Mouse (Mus musculus) stomach, embryonic 14.5 days (tissue): ENCODE results near the gene Reg3g. TPM values are rescaled to one million over a fixed set of nuclear protein-coding genes. Genes with fewer than 3 reads are reported as not detected.
A peak's percentile ranks its signal among the peaks of the same experiment; 100 is the strongest.

Experiments used
- ATAC-seq: fragments of 200-750 bp; cut with Nextera tagmentation; 2 replicates; pipeline ENCODE4 v1.8.0; 2017; ENCODE audit warnings: low read depth, moderate TSS enrichment; ENCODE audit not compliant: insufficient number of reproducible peaks, insufficient read depth, low FRiP score
- H3K27ac ChIP-seq: fragments of 300-500 bp; sonication (generic); 2 replicates; pipeline ENCODE4 v1.5.1; 2014; ENCODE audit warnings: mild to moderate bottlenecking, low read length, moderate library complexity, mixed read lengths
- H3K27me3 ChIP-seq: fragments of 300-500 bp; sonication (generic); 2 replicates; pipeline ENCODE4 v1.6.1; 2014; ENCODE audit warnings: low read length, control low read depth, mixed read lengths; ENCODE audit not compliant: control insufficient read depth, insufficient read depth
- H3K36me3 ChIP-seq: fragments of 300-500 bp; sonication (generic); 2 replicates; pipeline ENCODE4 v1.6.1; 2014; ENCODE audit warnings: mild to moderate bottlenecking, control low read depth, low read length, moderate library complexity, mixed read lengths; ENCODE audit not compliant: control insufficient read depth, insufficient read depth
- H3K4me1 ChIP-seq: fragments of 300-500 bp; sonication (generic); 2 replicates; pipeline ENCODE4 v1.6.1; 2014; ENCODE audit warnings: low read length, control low read depth, mixed read lengths; ENCODE audit not compliant: control insufficient read depth, insufficient read depth
- H3K4me2 ChIP-seq: fragments of 300-500 bp; sonication (generic); replicated peaks from 2 replicates; pipeline ENCODE4 v1.6.1; 2014; ENCODE audit warnings: low read depth, low read length, control low read depth
- H3K4me3 ChIP-seq: fragments of 300-500 bp; sonication (generic); 2 replicates; pipeline ENCODE4 v1.5.1; 2014; ENCODE audit warnings: low read depth, low read length, control low read depth
- H3K9ac ChIP-seq: fragments of 300-500 bp; sonication (generic); replicated peaks from 2 replicates; pipeline ENCODE4 v1.6.1; 2014; ENCODE audit warnings: low read depth, mild to moderate bottlenecking, control low read depth, low read length, moderate library complexity, mixed read lengths
- H3K9me3 ChIP-seq: fragments of 300-500 bp; sonication (generic); 2 replicates; pipeline ENCODE4 v1.6.1; 2016; ENCODE audit warnings: low read depth, low read length, control low read depth; ENCODE audit not compliant: control insufficient read depth
- WGBS: fragments of 180-500 bp; shearing (Covaris S2); extraction: QIAGEN DNeasy Blood & Tissue Kit; methylation state at CpG from one replicate; pipeline ENCODE4 v1.1.7; 2014; 5-methylcytosine and 5-hydroxymethylcytosine counted together
- polyA plus RNA-seq: library from polyadenylated mRNA; unstranded; fragments of >200 nt; fragmentation: Nextera tagmentation; extraction: Ambion mirVana; gene quantifications from 2 replicates; pipeline ENCODE4 v1.2.1, GENCODE M21; 2014

Gene Reg3g
- 0.35 and 0.45 TPM in 2 replicates for polyA plus RNA-seq

GRCm38 (mm10) chr6:78468772-78469171, at the start of gene Reg3g:
TSS of gene Reg3g (minus strand) at chr6:78468872.
- Histone ChIP-seq H3K27ac (no peak within 1 kb of the TSS), H3K4me3 (no peak within 1 kb of the TSS), H3K36me3 (no peaks in the 10 kb centered on the region), H3K4me2 (no peak within 1 kb of the TSS), H3K9me3 (no peaks in the 10 kb centered on the region), H3K9ac (no peak within 1 kb of the TSS), H3K4me1 (no peaks in the 10 kb centered on the region), H3K27me3 (no peaks in the 10 kb centered on the region)
- WGBS, result 90% methylated on average over 2 of the region's 2 CpGs
- ATAC-seq, result no peak

- no peak for ATAC-seq
- H3K4me1 ChIP-seq, result no peaks in the 10 kb centered on the region
- no peak overlapping the region for H3K9ac ChIP-seq
- no peak overlapping the region for H3K4me3 ChIP-seq
- WGBS, result 61% methylated on average over 3 of the region's 3 CpGs
- H3K4me2 ChIP-seq, result no peak overlapping the region
- H3K27ac ChIP-seq, result no peak overlapping the region
- H3K36me3 ChIP-seq, result no peaks in the 10 kb centered on the region
- H3K9me3 ChIP-seq, result no peaks in the 10 kb centered on the region
- H3K27me3 ChIP-seq, result no peaks in the 10 kb centered on the region
These were observed 47.2 kb upstream of the Reg3g start for GRCm38 (mm10) chr6:78515777-78516446.

GRCm38 (mm10) chr6:78512833-78513232, 44.2 kb upstream of the Reg3g start:
- H3K36me3 ChIP-seq, result no peaks in the 10 kb centered on the region
- H3K4me2 ChIP-seq, result no peak overlapping the region
- no peaks in the 10 kb centered on the region for H3K27me3 ChIP-seq
- no peak overlapping the region for H3K27ac ChIP-seq
- no peak overlapping the region for H3K9ac ChIP-seq
- H3K4me1 ChIP-seq, result no peaks in the 10 kb centered on the region
- H3K4me3 ChIP-seq, result no peak overlapping the region
- 4% methylated on average over 3 of the region's 3 CpGs for WGBS
- 0 out of 2 replicates have a peak, but pooled peaks have one; percentile 49 for ATAC-seq
- H3K9me3 ChIP-seq, result no peaks in the 10 kb centered on the region

GRCm38 (mm10) chr6:78510173-78510900, 41.7 kb upstream of the Reg3g start:
- H3K27ac ChIP-seq, result no peak overlapping the region
- H3K4me3 ChIP-seq, result no peak overlapping the region
- H3K9ac ChIP-seq, result no peak overlapping the region
- H3K36me3 ChIP-seq, result no peaks in the 10 kb centered on the region
- H3K27me3 ChIP-seq, result no peaks in the 10 kb centered on the region
- no peak for ATAC-seq
- H3K4me2 ChIP-seq, result no peak overlapping the region
- no peaks in the 10 kb centered on the region for H3K4me1 ChIP-seq
- no peaks in the 10 kb centered on the region for H3K9me3 ChIP-seq
- 61% methylated on average over 3 of the region's 3 CpGs for WGBS

GRCm38 (mm10) chr6:78505745-78506144, 37.1 kb upstream of the Reg3g start:
- Histone ChIP-seq H3K4me1 (no peaks in the 10 kb centered on the region), H3K4me3 (no peak overlapping the region), H3K27ac (no peak overlapping the region), H3K9me3 (no peaks in the 10 kb centered on the region), H3K9ac (no peak overlapping the region), H3K4me2 (no peak overlapping the region), H3K27me3 (no peaks in the 10 kb centered on the region), H3K36me3 (no peaks in the 10 kb centered on the region)
- 63% methylated on average over 3 of the region's 3 CpGs for WGBS
- no peak for ATAC-seq

GRCm38 (mm10) chr6:78494633-78495032, 26.0 kb upstream of the Reg3g start:
- H3K27ac ChIP-seq, result no peak overlapping the region
- H3K27me3 ChIP-seq, result no peaks in the 10 kb centered on the region
- 78% methylated on average over 3 of the region's 3 CpGs for WGBS
- no peak overlapping the region for H3K9ac ChIP-seq
- no peaks in the 10 kb centered on the region for H3K4me1 ChIP-seq
- no peak overlapping the region for H3K4me2 ChIP-seq
- H3K36me3 ChIP-seq, result no peaks in the 10 kb centered on the region
- H3K4me3 ChIP-seq, result no peak overlapping the region
- no peak for ATAC-seq
- no peaks in the 10 kb centered on the region for H3K9me3 ChIP-seq

- H3K9me3 ChIP-seq, result no peaks in the 10 kb centered on the region
- H3K27me3 ChIP-seq, result no peaks in the 10 kb centered on the region
- H3K27ac ChIP-seq, result no peak overlapping the region
- H3K4me3 ChIP-seq, result no peak overlapping the region
- ATAC-seq, result no peak
- H3K36me3 ChIP-seq, result no peaks in the 10 kb centered on the region
- no peaks in the 10 kb centered on the region for H3K4me1 ChIP-seq
- WGBS, result 68% methylated on average over 3 of the region's 3 CpGs
- no peak overlapping the region for H3K9ac ChIP-seq
- no peak overlapping the region for H3K4me2 ChIP-seq
These were observed 615 bp upstream of the Reg3g start for GRCm38 (mm10) chr6:78469287-78469686.

GRCm38 (mm10) chr6:78463266-78463665, 5.4 kb downstream of the Reg3g start:
- Histone ChIP-seq H3K9ac (no peak overlapping the region), H3K9me3 (no peaks in the 10 kb centered on the region), H3K4me3 (no peak overlapping the region), H3K36me3 (no peaks in the 10 kb centered on the region), H3K27me3 (no peaks in the 10 kb centered on the region), H3K4me1 (no peaks in the 10 kb centered on the region), H3K27ac (no peak overlapping the region), H3K4me2 (no peak overlapping the region)
- WGBS, result 73% methylated on average over 2 of the region's 2 CpGs
- ATAC-seq, result no peak
